Mouse (Mus musculus) kidney, adult 2 months (tissue): ENCODE measurements at regions not wholly inside any gene's neighbourhood (a gene's known extent, or its start where the extent isn't known, plus 50 kb on each side); places are given as distances from the start of the nearest gene placed in this dataset.

Experiments used
- DNase-seq: peaks from one replicate; pipeline ENCODE4 v3.0.0; 2021
- H3K27ac ChIP-seq: fragments of 200-500 bp; 2 replicates; pipeline ENCODE4 v1.5.1; 2012; ENCODE audit warnings: low read depth, low read length, control low read depth, inconsistent platforms; ENCODE audit not compliant: insufficient read depth
- H3K27me3 ChIP-seq: fragments of 200-500 bp; replicated peaks from 2 replicates; pipeline ENCODE4 v1.6.1; 2012; ENCODE audit warnings: mild to moderate bottlenecking, moderate library complexity, low read length, inconsistent platforms; ENCODE audit not compliant: control insufficient read depth, insufficient read depth
- H3K36me3 ChIP-seq: fragments of 200-500 bp; 2 replicates; pipeline ENCODE4 v1.6.1; 2012; ENCODE audit warnings: mild to moderate bottlenecking, moderate library complexity, low read length, inconsistent platforms; ENCODE audit not compliant: control insufficient read depth, insufficient read depth
- H3K4me1 ChIP-seq: fragments of 200-500 bp; 2 replicates; pipeline ENCODE4 v1.6.1; 2011; ENCODE audit warnings: low read length; ENCODE audit not compliant: control insufficient read depth, insufficient read depth
- H3K4me3 ChIP-seq: fragments of 200-500 bp; 2 replicates; pipeline ENCODE4 v1.5.1; 2011; ENCODE audit warnings: mild to moderate bottlenecking, low read depth, low read length, control low read depth; ENCODE audit not compliant: insufficient read depth
- CTCF ChIP-seq: fragments of 200-500 bp; conservative IDR thresholded peaks from 2 replicates; pipeline ENCODE4 v1.5.1; 2011; ENCODE audit warnings: low read depth, mild to moderate bottlenecking, control low read depth, low read length, moderate library complexity, mixed read lengths; ENCODE audit not compliant: insufficient read depth, insufficient read length
- POLR2A ChIP-seq: fragments of 200-500 bp; IDR thresholded peaks from one replicate; pipeline ENCODE4 v1.6.1; 2011; ENCODE audit warnings: low read depth, low read length, control low read depth
- WGBS: fragments of 180-500 bp; shearing (Covaris S2); methylation state at CpG from one replicate; pipeline ENCODE4 v1.1.7; 2018; 5-methylcytosine and 5-hydroxymethylcytosine counted together

DNA sequence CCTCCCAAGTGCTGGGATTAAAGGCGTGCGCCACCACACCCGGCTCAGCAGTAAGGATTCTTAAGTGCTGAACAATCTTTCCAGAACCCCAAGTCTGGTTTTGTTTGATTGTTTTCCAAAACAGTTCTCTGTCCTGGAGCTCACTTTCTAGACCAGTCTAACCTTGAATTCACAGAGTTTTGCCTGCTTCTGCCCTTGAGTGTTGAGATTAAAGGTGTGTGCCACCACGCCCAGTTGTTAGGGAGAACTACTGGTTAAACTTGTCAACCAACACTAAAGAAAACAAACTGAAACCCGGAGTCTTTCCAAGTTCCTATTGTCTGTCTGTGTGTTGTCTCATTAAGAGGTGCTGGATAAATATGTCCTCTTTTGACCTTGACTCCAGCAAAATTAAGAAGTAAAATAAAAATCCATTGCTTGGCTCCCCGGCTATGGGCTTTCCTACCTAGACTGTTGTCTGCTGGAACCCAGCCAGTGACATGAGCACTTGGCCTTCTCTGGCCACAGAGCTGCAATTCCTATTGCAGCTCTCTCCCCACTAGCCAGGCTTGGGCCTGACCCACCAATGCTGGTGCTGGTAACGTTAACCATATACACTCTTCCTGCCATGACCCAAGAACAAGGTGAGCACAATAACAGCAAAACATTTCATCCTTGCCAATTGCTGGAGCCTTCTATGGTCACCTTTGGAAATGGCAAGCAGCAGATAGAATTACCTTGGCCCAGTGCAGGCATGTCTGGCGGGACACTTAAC is 51.1 kb upstream of the Klf9 start:
- 72% methylated on average over 8 of the region's 8 CpGs for WGBS
- Histone ChIP-seq H3K36me3 (no peaks in the 10 kb centered on the region), H3K27me3 (no peaks in the 10 kb centered on the region), H3K4me3 (no peak overlapping the region), H3K27ac (peak overlapping the region; percentile 14; the same call in 1 of the 2 replicates), H3K4me1 (peaks cover 8% of the 10 kb centered on the region; the same call in 1 of the 2 replicates)
- TF ChIP-seq CTCF (no peak), POLR2A (no peak)
- DNase-seq: peak; percentile 42
